Mouse (Mus musculus): Measurements from ENCODE around the gene Igf2r. TPM values are rescaled to one million over a fixed set of nuclear protein-coding genes. Genes with fewer than 3 reads are reported as not detected.
"Not testable (repeated sequence)": the region's sequence is repeated elsewhere in the genome, so short reads cannot be mapped to it uniquely, and the experiment has no call there.

Gene Igf2r
- polyA plus RNA-seq, 1 experiment = 27.7 TPM

DNA sequence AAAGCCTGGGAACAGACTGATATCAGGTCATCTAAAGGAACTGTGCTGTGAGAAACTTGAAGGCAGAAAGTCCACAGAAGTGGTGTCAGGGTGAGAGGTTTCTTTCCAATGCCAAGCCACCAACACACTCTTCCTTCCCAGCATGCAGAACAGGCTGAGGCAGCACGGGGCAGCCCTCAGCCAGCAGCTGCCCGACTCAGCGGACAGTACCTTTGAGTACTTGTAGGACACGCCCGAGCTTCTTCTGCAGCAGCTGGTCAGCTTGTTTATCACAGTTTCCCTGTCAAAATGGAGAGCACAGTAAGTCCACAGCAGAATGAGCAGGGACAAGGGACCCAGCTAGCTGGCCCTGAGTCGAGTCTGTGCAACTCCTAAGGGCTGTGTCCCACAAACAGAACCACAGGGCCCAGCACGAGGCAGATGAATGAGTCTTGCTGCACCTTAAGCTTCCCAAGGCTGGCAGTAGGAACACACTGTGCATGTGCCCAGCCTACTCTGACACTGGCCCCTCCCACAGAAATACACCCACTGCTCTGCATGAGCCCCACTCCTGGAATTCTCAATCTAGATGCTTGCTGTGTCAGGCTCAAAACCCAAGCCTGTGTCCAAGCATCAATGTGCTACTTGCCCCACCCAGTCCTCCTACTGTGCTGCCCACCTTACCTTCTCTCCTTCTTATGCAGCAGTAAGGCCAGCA lies 84.4 kb downstream of the Igf2r start:
- 92% methylated on average over 7 of the region's 7 CpGs for WGBS
- Histone ChIP-seq H3K4me1 (replicated peaks; ENCODE audit: control insufficient read depth, insufficient read depth, low read length) (no peaks in the 10 kb centered on the region), H3K27ac (ENCODE audit: control insufficient read depth, insufficient read depth, low read length) (no peak overlapping the region), H3K27me3 (ENCODE audit: control insufficient read depth, insufficient read depth, low read length) (no peaks in the 10 kb centered on the region), H3K4me3 (ENCODE audit: control insufficient read depth, insufficient read depth, low read length) (no peak overlapping the region), H3K36me3 (ENCODE audit: control insufficient read depth, insufficient read depth, low read length) (peaks cover 15% of the 10 kb centered on the region)
- no peak for DNase-seq
- TF ChIP-seq CTCF (IDR thresholded peaks at IDR 0.05; ENCODE audit: borderline replicate concordance, control insufficient read depth, extremely low read depth, insufficient read depth, low read length, poor library complexity) (no peak), POLR2A (IDR thresholded peaks at IDR 0.05; ENCODE audit: control insufficient read depth, extremely low read depth, insufficient read depth, low read length, poor library complexity) (no peak)

GRCm38 (mm10) chr17:12684412-12684811 lies 85.1 kb downstream of the Igf2r start:
- Histone ChIP-seq H3K4me3 (ENCODE audit: control insufficient read depth, insufficient read depth, low read length) (no peak overlapping the region), H3K4me1 (replicated peaks; ENCODE audit: control insufficient read depth, insufficient read depth, low read length) (no peaks in the 10 kb centered on the region), H3K27ac (ENCODE audit: control insufficient read depth, insufficient read depth, low read length) (no peak overlapping the region), H3K36me3 (ENCODE audit: control insufficient read depth, insufficient read depth, low read length) (peaks cover 15% of the 10 kb centered on the region), H3K27me3 (ENCODE audit: control insufficient read depth, insufficient read depth, low read length) (no peaks in the 10 kb centered on the region)
- no peak for DNase-seq
- 95% methylated on average over 4 of the region's 4 CpGs for WGBS
- TF ChIP-seq POLR2A (IDR thresholded peaks at IDR 0.05; ENCODE audit: control insufficient read depth, extremely low read depth, insufficient read depth, low read length, poor library complexity) = no peak
- no peak for TF ChIP-seq CTCF (IDR thresholded peaks at IDR 0.05; ENCODE audit: borderline replicate concordance, control insufficient read depth, extremely low read depth, insufficient read depth, low read length, poor library complexity)

GRCm38 (mm10) chr17:12683582-12683981 lies 85.9 kb downstream of the Igf2r start:
- DNase-seq = no peak
- Histone ChIP-seq H3K36me3 (ENCODE audit: control insufficient read depth, insufficient read depth, low read length) (peaks cover 15% of the 10 kb centered on the region), H3K27ac (ENCODE audit: control insufficient read depth, insufficient read depth, low read length) (no peak overlapping the region), H3K4me1 (replicated peaks; ENCODE audit: control insufficient read depth, insufficient read depth, low read length) (no peaks in the 10 kb centered on the region), H3K4me3 (ENCODE audit: control insufficient read depth, insufficient read depth, low read length) (no peak overlapping the region), H3K27me3 (ENCODE audit: control insufficient read depth, insufficient read depth, low read length) (no peaks in the 10 kb centered on the region)
- 86% methylated on average over 13 of the region's 13 CpGs for whole genome bisulfite sequencing
- no peak for TF ChIP-seq CTCF (IDR thresholded peaks at IDR 0.05; ENCODE audit: borderline replicate concordance, control insufficient read depth, extremely low read depth, insufficient read depth, low read length, poor library complexity)
- TF ChIP-seq POLR2A (IDR thresholded peaks at IDR 0.05; ENCODE audit: control insufficient read depth, extremely low read depth, insufficient read depth, low read length, poor library complexity) = no peak

DNA sequence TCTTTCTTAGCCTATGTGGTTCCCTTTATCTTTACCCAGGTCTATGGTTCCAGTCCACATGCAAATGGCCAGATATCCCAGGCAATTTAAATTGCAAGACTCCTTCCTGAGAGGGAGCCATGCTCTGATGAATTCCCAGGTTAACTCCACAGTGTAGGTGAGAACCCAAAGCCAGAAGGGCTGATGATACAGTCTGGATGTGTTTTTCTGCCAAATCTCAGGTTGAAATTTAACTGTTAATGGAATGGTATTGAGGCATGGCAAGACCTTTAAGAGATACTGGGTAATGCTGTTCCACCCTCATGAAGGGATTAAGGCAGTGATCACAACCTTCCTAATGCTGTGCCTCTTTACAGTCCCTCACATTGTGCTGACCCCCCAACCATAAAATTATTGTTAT lies 91.2 kb downstream of the Igf2r start:
- Histone ChIP-seq H3K36me3 (ENCODE audit: control insufficient read depth, insufficient read depth, low read length) (no peaks in the 10 kb centered on the region), H3K4me1 (replicated peaks; ENCODE audit: control insufficient read depth, insufficient read depth, low read length) (peaks cover 6% of the 10 kb centered on the region), H3K27me3 (ENCODE audit: control insufficient read depth, insufficient read depth, low read length) (no peaks in the 10 kb centered on the region), H3K4me3 (ENCODE audit: control insufficient read depth, insufficient read depth, low read length) (no peak overlapping the region), H3K27ac (ENCODE audit: control insufficient read depth, insufficient read depth, low read length) (no peak overlapping the region)
- TF ChIP-seq CTCF (IDR thresholded peaks at IDR 0.05; ENCODE audit: borderline replicate concordance, control insufficient read depth, extremely low read depth, insufficient read depth, low read length, poor library complexity) (no peak), POLR2A (IDR thresholded peaks at IDR 0.05; ENCODE audit: control insufficient read depth, extremely low read depth, insufficient read depth, low read length, poor library complexity) (no peak)
- no peak for DNase-seq

- no peak for DNase-seq
- no peak overlapping the region for H3K27ac ChIP-seq (ENCODE audit: control insufficient read depth, insufficient read depth, low read length)
- no peaks in the 10 kb centered on the region for H3K36me3 ChIP-seq (ENCODE audit: control insufficient read depth, insufficient read depth, low read length)
- TF ChIP-seq CTCF (IDR thresholded peaks at IDR 0.05; ENCODE audit: borderline replicate concordance, control insufficient read depth, extremely low read depth, insufficient read depth, low read length, poor library complexity) = no peak
- no peak for TF ChIP-seq POLR2A (IDR thresholded peaks at IDR 0.05; ENCODE audit: control insufficient read depth, extremely low read depth, insufficient read depth, low read length, poor library complexity)
- H3K27me3 ChIP-seq (ENCODE audit: control insufficient read depth, insufficient read depth, low read length) = no peaks in the 10 kb centered on the region
- peaks cover 6% of the 10 kb centered on the region for H3K4me1 ChIP-seq (replicated peaks; ENCODE audit: control insufficient read depth, insufficient read depth, low read length)
- H3K4me3 ChIP-seq (ENCODE audit: control insufficient read depth, insufficient read depth, low read length) = no peak overlapping the region
Measured at GRCm38 (mm10) chr17:12677139-12677538, 92.3 kb downstream of the Igf2r start.

- Histone ChIP-seq H3K27me3 (ENCODE audit: control insufficient read depth, insufficient read depth, low read length) (no peaks in the 10 kb centered on the region), H3K4me3 (ENCODE audit: control insufficient read depth, insufficient read depth, low read length) (no peak within 1 kb of the TSS), H3K27ac (ENCODE audit: control insufficient read depth, insufficient read depth, low read length) (no peak within 1 kb of the TSS), H3K36me3 (ENCODE audit: control insufficient read depth, insufficient read depth, low read length) (no peaks in the 10 kb centered on the region), H3K4me1 (replicated peaks; ENCODE audit: control insufficient read depth, insufficient read depth, low read length) (peaks cover 6% of the 10 kb centered on the region)
- no peak for DNase-seq
- TF ChIP-seq CTCF (IDR thresholded peaks at IDR 0.05; ENCODE audit: borderline replicate concordance, control insufficient read depth, extremely low read depth, insufficient read depth, low read length, poor library complexity) (no peak), POLR2A (IDR thresholded peaks at IDR 0.05; ENCODE audit: control insufficient read depth, extremely low read depth, insufficient read depth, low read length, poor library complexity) (no peak)
- WGBS = 84% methylated on average over 7 of the region's 7 CpGs
Measured at GRCm38 (mm10) chr17:12675646-12676045, 93.8 kb downstream of the Igf2r start, which contains the start of gene Slc22a1. Slc22a1 (minus strand) TSS chr17:12675829.

GRCm38 (mm10) chr17:12674980-12675379 lies 94.5 kb downstream of the Igf2r start:
- not testable (repeated sequence) for H3K36me3 ChIP-seq (ENCODE audit: control insufficient read depth, insufficient read depth, low read length); H3K27ac ChIP-seq (ENCODE audit: control insufficient read depth, insufficient read depth, low read length); H3K27me3 ChIP-seq (ENCODE audit: control insufficient read depth, insufficient read depth, low read length); DNase-seq; H3K4me3 ChIP-seq (ENCODE audit: control insufficient read depth, insufficient read depth, low read length); H3K4me1 ChIP-seq (replicated peaks; ENCODE audit: control insufficient read depth, insufficient read depth, low read length)
- WGBS = 83% methylated on average over 7 of the region's 7 CpGs
